Mouse (Mus musculus) heart, postnatal 4 days (tissue): ENCODE data around the gene B3gnt9. TPM values are rescaled to one million over a fixed set of nuclear protein-coding genes. Genes with fewer than 3 reads are reported as not detected.
"Not testable (repeated sequence)": the region's sequence is repeated elsewhere in the genome, so short reads cannot be mapped to it uniquely, and the experiment has no call there.

Source experiments
- DNase-seq: peaks from one replicate; pipeline ENCODE4 v3.0.0; 2021
- total RNA-seq, 2 experiments: library from RNA; stranded (reverse); gene quantifications; 2 replicates each; pipeline ENCODE4 v1.2.3; 2021

The B3gnt9 gene
- total RNA-seq, 2 experiments from 2014 or later, result 9.0 TPM

DNA sequence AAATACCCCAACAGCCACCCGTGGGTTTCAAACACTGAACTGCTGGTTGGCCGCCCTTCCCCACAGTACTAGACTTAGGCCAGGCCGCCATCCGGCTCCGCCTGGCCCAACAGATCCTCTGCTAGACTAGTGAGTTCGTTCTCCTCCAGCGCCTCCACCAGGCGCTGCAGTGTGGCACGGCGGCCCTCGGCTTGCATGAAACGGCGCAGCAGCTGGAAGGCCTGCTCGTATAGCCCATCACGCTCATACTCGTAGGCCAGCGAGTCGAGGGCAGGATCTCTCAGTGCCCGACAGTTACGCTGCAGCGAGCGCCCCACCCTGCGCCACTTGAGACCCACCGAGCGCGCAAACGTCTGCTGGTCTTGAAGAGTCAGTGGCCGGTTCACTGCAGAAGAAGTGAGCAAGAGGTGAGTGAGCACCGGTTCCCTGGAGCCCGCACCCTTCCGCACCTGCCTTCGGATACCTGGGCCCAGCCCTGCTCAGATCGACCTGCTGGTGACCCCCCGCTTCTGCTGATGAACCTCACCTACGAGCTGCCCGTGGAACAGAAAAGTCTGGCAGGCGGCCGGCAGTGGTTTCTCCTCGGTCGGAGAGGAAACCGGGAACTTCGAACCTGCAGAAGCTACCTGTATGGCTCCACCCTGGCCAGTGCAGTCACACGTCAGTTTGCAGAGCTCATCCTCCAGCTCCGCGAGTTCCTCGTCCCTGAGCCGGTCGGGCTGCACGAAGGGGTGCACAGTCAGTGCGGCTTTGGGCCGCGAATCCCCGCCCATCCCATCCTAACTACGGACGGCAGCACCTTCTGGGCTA, 4.2 kb upstream of the B3gnt9 start:
- no peak for DNase-seq

DNA sequence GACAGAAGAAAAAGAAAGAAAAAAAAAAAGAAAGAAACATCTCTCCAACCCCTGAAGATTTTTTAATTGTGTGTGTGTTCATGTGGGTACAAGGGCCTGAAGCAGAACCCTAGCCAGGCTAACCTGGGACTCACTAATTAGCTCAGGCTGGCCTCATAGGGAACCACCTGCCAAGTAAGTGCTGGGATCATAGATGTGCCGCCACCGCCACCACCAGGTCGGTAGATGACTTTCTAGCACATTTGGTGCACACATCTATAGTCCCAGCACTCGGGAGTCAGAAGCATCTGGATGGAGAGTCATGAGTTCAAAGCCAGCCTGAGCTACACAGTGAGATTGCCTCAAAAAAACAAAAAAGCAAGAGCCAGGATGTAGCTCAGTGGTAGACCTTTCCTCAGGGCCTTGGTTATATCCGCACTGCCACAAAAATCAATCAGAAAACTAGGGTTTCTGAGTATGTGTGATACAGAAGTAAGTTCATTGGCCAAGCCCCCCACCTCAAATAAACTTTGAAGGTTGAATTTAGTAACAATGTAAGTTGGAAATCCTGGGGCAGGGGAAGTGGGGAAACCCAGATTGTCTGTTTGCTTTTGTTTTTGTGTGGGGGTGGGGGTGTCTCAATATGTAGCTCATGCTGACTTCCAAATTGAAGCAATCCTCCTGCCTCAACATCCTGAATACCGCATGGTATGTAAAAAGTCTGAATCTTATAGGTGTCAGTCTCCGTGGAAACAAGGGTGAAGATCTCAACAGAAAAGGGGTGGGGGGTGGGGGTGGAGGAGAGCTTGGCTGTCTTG, 2.6 kb upstream of the B3gnt9 start:
- no peak for DNase-seq

DNA sequence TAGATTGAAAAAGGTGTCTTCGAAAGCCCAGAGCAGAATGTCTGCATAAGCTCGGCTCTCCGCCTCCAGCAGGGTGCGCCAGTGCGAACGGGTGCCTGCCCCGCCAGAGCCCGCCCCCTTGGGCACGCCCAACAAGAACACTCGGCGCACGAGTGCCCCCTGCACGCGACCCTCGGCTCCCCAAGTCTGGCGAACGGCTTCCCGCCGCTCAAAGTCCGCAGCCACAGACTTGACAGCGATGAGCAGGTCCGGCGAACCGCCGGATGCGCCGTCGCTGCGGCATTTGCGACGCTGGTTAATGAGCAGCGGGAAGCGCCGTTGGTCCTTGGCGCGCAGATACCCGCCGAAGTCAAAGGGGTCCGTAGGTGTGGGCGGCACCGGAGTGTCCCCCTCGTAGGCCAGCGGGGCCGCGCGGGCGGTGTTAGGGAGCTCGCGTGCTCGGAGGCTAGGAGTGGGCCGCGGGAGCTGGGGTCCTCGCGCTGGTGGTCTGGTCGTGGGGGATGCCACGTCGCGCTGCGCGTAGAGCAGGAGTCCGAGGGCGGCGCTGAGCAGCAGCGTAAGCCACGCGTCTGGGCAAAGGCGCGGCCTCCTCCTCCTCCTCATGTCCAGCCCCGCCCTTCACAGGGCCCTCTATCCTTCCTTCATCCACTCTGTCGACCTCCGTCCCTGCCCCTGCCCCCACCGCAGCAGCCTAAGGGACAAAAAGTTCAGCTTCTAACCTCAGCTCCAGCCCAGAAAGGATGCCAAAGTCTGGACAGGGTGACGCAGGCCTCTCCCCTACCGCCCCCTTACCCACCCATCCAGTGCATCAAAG, 594 bp downstream of the B3gnt9 start:
- DNase-seq, result peak; percentile 94

DNA sequence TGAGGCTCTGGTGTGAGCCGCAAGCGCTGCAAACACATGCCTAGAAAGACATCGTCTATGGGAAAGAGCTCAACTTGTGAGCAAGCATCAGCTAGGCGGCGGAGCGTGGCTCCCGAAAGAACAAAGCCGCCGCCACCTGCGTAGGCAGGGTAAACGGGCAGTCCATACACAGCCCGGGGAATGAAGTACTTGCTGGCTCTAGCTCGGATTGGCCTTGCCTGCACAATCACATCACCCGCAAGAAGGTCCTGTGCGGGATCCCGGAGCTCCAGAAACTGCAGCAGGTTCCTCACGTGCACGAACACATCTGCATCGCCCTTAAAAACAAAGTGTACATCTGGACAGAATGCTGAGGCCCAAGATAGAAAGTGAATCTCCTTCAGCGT, 1.2 kb downstream of the B3gnt9 start:
- no peak for DNase-seq

DNA sequence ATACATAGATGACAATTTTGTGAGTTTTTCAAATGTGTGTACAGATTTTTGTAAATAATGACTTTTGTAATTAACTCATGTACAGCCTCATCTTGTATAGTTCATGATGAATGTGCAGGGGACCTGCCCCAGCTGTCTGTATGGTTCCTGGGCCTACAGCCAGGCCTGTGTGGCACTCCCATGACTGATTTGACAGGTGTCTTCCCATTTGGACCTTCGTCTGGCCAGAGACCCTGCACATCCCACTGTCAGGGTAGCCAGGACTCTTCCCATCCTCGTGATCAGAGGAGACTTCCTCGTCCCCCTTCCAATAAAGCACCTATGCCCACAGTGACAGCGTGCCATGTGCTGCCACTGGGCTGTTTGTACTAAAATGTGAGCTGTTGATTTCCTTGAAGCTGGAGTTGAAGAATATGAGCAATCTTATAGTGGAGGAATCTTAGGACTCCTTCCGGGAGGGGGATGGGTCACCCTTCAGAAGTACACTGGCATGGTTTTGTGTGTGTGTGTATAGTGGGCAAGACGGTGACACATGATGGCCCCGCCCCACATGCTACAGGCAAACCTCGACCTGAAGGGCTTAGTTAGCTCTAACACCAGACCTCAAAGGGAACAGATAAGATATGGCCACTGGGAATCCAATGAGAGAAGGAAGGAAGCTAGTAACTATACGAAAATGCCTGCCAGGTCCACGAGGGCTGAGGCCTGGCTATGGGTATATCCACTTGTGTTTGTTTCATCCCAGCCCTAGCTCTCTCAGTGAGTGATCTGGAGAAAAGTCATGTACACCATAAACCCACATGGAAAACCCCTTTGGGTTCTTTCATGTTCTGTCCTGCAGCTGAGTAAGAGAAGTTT, 2.0 kb downstream of the B3gnt9 start:
- DNase-seq, result no peak

DNA sequence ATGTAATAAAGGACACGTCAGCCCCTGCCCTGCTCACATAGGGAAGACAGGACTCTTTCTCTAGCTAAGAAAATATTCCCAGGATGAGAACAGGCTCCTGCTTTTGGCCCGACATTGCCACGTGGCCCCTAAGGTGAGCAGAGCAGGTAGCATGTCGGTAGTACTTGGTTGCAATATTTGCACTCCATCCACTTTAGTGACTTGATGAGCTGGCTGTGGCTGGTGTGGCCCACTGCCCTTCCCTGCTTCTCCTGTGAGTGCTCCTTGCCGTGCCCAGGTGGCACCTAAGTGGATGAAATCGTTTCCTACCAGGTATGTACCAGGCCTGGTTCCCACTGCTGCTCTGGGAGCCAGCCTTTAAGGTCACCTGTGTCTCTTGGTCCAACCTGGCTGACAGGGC, 3.0 kb downstream of the B3gnt9 start:
- no peak for DNase-seq

DNA sequence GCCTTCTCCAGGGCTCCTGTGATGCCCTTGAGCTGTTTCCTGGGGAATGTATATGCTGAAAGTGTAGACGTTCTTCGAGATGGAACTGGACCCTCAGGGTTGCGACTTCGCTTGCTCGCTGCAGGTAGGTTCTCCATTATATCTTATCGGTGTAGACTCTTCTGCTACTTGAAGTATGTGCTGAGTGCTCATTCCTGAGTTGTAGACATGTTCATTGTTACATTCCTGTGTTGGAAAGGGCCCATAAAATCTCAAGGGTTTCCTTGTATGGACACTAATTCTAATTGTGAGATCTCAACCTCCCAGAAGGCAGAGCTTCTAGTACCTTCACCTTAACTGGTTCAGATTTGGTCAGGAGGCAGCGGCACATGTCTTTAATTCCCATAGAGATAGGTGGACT, 13.9 kb downstream of the B3gnt9 start:
- no peak for DNase-seq

DNA sequence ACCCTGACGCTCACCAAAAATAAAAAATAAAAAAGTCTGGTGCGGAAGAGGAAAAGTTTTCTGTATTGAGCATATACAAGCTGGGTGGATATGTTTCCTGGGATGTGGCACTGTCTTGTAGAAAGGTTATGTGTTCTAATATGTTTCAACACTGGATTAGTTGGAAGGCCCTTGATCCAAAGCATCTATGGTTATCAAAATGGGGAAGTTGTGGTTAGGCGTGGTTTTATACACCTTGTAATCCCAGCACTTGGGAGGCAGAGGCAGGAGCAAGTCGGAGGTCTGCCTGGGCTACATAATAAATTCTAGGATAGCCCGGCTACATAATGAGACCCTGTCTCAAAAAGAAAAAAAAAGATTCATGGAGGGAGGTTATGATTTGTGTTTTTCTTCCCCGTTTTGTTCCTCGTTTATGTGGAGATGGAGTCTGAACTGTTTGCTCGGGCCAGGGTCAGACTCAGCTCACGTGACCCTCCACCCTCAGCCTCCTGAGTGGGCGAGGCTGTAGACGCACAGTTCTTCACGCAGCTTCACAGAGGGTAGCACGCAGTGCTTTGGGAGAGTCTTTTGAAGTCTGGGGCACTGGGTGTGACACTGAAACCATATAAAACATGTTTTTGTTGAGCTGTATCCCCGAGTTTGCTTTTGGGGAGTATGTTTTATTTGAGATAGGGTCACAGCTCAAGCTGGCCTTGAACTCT, 17.4 kb downstream of the B3gnt9 start:
- no peak for DNase-seq

DNA sequence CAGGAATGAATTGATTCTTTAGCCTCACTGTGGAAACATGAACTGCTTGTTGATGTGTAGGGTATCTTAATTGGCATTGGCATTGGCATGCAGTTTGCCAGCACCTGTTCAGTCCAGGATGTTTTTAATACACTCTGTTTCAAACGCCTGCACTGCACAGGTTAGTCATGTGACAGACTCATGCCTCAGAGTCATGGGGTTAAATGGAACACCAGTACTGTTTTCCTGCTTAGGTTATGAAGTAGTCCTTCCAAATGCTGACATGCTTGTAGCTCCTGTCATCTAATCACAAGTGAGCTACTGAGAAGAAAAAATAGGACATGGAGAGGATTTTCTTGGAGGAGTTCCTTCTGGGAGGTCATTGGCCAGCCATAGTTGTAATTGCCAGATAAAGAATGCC, 19.7 kb downstream of the B3gnt9 start:
- DNase-seq, result no peak

DNA sequence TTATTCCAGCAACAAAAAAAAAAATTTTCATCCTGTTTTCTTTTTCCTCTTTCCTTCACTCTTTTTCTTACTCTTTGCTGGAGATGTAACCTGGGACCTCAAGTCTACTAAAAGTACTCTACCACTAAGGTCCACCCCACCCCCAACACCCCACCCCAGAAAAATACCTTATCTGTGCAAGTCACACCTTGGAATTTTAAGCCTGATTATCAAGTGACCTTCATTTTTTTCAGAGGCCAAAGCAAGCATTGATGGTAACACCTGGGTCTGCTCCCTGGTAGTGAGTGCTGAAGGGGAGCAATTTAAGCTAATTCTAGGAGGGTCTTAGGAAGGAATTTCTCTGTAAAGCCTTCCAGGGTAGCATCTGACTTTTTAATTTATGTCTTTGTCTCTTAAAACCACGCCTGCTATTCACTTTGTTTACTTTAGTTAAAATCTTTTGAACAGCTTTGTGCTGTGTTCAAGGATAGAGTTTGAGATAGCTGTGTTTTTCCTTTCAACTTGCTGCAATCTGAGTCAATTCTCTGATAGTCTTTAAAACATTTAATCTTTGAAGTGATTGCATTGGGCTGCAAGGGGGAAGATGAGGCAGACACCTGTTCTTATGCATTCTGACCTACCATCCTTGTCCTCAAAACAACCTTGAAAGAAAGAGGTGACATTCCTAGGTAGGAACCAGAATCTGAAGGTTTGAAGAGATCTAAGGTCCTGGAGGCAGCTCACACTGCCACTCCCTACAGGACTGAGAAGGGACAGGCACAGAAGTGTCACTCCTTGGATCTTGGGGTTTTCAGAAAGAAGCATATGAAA, 21.6 kb downstream of the B3gnt9 start:
- no peak for DNase-seq

DNA sequence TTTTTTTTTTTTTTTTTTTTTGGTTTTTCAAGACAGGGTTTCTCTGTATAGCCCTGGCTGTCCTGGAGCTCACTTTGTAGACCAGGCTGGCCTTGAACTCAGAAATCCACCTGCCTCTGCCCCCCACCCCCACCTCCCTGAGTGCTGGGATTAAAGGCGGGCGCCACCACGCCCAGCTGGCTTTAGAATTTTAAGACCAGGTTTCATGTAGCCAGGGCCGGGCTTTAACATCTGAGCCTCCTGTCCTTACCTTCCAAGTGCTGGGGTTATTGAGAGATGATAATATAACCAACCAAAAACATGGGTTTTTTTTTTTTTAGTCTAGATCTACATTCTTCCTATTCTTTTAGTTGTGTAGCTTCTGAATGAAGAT, 22.6 kb downstream of the B3gnt9 start:
- DNase-seq, result not testable (repeated sequence)

DNA sequence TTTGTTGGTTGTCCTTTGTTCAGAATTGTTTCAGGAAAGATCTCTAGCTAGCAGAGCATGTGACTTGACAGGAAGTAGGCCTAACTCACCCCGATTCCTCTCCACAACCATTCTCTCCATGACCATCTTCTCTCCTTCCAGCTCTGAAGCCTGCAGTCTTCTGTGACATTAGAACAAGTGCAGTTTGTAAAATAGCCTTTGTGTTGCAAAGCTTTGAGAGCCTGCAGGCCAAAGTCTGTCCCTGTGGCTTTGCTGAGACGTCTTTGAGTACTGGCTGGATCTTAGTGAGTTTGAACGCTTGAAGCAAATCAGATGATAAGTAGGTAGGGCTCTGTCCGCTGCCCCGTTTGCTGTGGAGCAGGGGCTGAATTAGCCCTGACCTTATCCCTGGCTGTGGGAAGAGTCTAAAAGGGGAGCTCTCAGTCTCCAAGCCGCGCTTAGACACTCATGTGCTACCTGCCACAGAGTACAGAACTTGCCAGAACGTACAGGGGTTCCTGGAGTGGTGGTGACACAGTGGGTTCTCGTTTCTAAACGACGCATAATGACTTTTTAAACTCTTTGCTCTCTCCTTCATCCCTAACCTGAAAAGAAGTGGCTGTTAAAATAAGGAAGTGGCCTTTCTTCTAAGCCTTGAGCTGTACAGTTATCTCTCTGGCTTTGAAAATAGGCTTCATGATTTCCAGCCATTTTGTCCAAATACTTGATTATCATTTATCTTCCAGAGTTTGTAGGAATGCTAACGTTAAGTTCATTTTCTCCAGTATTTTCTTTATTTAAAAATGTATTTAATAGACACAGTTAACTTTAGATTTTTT, 23.2 kb downstream of the B3gnt9 start:
- DNase-seq, result no peak

DNA sequence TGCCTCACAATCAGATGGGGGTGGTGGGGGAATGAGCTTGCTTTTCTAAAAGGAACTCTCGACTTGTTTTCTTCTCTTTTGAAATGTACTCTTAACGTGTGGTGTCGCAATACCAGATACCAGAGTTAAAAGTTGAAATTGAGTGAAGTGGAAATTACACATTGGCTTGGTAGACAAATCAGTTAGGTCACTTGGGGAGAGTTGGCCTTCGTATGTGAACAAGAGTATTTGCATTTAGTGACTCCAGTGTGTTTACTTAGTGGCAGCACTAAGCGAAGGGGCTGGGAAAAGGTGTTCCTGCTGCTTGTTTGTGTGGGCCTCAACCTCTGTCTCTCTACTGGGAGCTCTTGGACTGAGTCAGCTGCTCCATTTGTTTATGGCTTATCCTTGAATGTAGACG, 29.0 kb downstream of the B3gnt9 start:
- no peak for DNase-seq

DNA sequence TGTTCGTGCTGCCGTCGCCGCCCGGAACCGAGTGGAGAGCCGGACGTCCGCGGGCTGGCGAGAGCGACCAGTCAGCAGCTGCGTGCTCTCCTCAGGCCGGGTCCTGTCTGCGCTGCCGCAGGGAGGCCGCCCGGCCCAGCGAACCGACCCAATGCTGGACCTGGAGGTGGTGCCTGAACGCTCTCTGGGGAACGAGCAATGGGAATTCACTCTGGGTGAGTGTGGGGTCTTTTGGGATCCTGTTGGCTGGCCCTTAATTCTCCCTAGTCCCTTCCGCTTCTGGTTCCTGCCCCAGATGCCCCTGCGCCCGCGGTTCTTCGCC, 29.7 kb downstream of the B3gnt9 start:
- DNase-seq, result no peak

DNA sequence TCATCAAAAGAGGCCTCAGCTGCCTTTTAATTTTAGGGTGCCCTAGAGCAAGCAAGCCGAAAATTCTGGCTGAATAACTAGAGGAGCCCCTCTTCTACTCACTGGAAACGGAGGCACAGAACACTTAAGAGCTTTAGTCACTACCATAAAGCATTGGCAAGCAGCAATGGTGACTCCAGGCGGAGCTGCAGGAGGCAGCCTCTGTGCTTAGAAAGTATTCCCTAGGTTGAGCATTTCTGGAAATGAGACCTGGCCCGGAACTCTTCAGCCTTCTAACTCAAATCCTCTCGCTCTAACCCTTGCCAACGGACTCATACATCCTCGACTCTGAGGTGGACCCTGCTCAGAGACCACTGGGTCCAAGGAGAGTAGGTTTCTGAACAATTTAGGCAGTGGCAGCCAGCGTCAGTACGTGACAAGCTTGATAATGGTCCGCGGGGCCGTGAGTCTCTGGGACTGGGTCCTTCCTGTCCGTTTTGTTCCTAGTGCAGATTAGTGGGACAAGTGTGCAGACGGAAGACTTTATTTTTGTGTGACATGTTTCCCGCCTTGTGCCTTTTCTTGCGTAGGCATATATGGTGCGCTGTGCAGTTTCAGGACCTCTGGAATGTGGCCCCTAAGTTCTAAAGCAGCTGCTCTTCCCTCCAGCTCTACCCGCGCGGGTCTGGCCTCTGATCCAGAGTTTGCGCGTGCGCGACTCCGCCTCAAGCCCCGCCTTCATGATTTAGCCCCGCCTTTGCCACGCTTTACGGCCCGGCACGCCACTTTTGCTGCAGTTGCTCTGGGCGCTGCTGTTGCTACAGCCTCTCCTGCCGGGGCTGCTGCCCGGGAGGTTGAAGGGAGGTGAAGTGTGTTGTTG, 30.3 kb downstream of the B3gnt9 start, which contains the start of gene D230025D16Rik:
Gene D230025D16Rik, plus strand, starts transcription at position 733 of the 859 bp plus-strand sequence.
- DNase-seq, result peak; percentile 98

DNA sequence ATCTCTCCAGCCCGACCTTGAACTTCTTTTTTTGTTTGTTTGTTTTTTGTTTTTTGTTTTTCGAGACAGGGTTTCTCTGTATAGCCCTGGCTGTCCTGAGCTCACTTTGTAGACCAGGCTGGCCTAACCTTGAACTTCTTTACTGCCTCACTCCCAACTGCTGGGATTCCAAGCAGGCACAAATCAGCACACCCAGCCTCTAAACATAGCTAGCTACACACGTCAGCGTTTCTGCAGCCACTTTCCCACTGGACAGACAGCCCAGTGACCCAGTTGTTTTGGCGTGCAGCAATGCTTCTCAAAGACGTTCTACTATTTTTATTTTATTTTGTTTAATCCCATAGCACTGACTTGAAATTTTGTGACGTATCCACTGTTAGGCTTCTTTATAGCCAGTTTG, 31.1 kb downstream of the B3gnt9 start:
- DNase-seq, result peak; percentile 12

DNA sequence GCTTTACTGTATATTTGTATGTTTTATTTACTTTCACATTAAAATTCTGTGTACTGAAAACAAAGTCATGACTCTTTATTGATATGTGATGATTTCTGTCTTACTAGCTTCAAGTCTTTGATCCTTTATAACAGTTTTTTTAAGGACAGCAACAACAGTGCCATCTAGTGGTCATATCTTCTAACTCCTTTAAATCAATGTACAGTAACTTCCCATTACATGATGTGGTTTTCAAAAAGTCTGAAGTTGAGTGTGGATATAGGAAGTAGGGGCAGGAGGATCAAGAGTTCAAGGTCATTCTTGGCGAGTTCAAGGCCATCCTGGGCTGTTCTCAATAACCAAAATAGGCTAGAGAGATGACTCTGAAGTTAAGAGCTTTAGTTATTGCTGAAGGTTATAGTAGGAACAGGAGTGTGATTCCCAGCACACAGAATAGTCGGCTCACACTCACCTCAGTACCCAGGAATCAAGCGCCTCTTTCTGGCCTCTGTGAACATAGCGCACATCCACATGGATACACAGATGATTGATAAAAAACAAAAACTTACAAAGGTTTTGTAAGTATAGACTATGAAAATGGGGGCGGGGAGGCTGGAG, 36.9 kb downstream of the B3gnt9 start:
- no peak for DNase-seq

DNA sequence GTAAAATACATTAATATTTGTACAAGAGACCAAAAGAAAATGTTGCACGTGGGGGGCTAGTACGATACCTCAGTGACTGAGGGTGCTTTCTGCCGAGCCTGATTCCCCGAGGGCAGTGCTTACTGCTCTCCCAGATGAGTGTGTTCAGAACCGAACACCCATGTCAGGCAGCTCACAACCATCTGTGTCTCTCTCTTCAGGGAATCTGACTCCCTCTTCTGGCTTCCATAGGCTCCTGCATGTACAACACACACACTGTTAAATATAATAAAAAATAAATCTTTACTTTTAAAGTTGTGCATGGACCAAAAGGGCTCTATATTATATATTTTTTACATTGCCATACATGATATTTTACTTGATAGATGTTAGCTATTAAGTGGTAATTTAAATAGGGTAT, 40.8 kb downstream of the B3gnt9 start:
- no peak for DNase-seq
